Mouse (Mus musculus): ENCODE results near the gene Ahctf1.
"Not testable (repeated sequence)": the region's sequence is repeated elsewhere in the genome, so short reads cannot be mapped to it uniquely, and the experiment has no call there.

The Ahctf1 gene

GRCm38 (mm10) chr1:179803513-179804139 lies at the start of gene Ahctf1:
Ahctf1 (minus strand) TSS chr1:179803680.
- DNase-seq = peak; percentile 99

- peak; percentile 84 for DNase-seq
Observed at GRCm38 (mm10) chr1:179847759-179848389, 44.4 kb upstream of the Ahctf1 start.

- no peak for DNase-seq
Observed at GRCm38 (mm10) chr1:179847173-179847572, 43.7 kb upstream of the Ahctf1 start.

- no peak for DNase-seq
Observed at GRCm38 (mm10) chr1:179845832-179846499, 42.5 kb upstream of the Ahctf1 start.

- peak; percentile 48 for DNase-seq
Observed at GRCm38 (mm10) chr1:179844894-179845293, 41.4 kb upstream of the Ahctf1 start.

GRCm38 (mm10) chr1:179843981-179844380 lies 40.5 kb upstream of the Ahctf1 start:
- no peak for DNase-seq

GRCm38 (mm10) chr1:179842568-179842967 lies 39.1 kb upstream of the Ahctf1 start:
- DNase-seq = no peak

- DNase-seq = no peak
Observed at GRCm38 (mm10) chr1:179836426-179837404, 33.2 kb upstream of the Ahctf1 start.

GRCm38 (mm10) chr1:179835753-179836425 lies 32.4 kb upstream of the Ahctf1 start:
- DNase-seq = no peak

- no peak for DNase-seq
Observed at GRCm38 (mm10) chr1:179833596-179833995, 30.1 kb upstream of the Ahctf1 start.

- no peak for DNase-seq
Observed at GRCm38 (mm10) chr1:179832710-179833240, 29.3 kb upstream of the Ahctf1 start.

- DNase-seq = no peak
Observed at GRCm38 (mm10) chr1:179828900-179829299, 25.4 kb upstream of the Ahctf1 start.

GRCm38 (mm10) chr1:179828051-179828450 lies 24.6 kb upstream of the Ahctf1 start:
- no peak for DNase-seq

GRCm38 (mm10) chr1:179824549-179824948 lies 21.1 kb upstream of the Ahctf1 start:
- no peak for DNase-seq

GRCm38 (mm10) chr1:179818490-179819278 lies 15.2 kb upstream of the Ahctf1 start:
- DNase-seq = not testable (repeated sequence)

GRCm38 (mm10) chr1:179814616-179815015 lies 11.1 kb upstream of the Ahctf1 start:
- DNase-seq = no peak

- no peak for DNase-seq
Observed at GRCm38 (mm10) chr1:179813385-179813784, 9.9 kb upstream of the Ahctf1 start.

GRCm38 (mm10) chr1:179808300-179808699 lies 4.8 kb upstream of the Ahctf1 start:
- DNase-seq = no peak

GRCm38 (mm10) chr1:179807468-179807867 lies 4.0 kb upstream of the Ahctf1 start:
- no peak for DNase-seq

- no peak for DNase-seq
Observed at GRCm38 (mm10) chr1:179805751-179806150, 2.3 kb upstream of the Ahctf1 start.
